Mouse (Mus musculus) E14TG2a.4 (cell line): ENCODE measurements at regions not wholly inside any gene's neighbourhood (a gene's known extent, or its start where the extent isn't known, plus 50 kb on each side); places are given as distances from the start of the nearest gene placed in this dataset.

Experiments
- H3K27me3 ChIP-seq: 2 replicates; pipeline ENCODE4 v1.6.1; 2014; ENCODE audit warnings: low read length, control low read depth; ENCODE audit not compliant: insufficient read depth
- H3K36me3 ChIP-seq: 2 replicates; pipeline ENCODE4 v1.6.1; 2014; ENCODE audit warnings: low read length, control low read depth; ENCODE audit not compliant: insufficient read depth
- H3K4me1 ChIP-seq: replicated peaks from 2 replicates; pipeline ENCODE4 v1.6.1; 2014; ENCODE audit warnings: low read depth, low read length, control low read depth
- H3K4me3 ChIP-seq: replicated peaks from 2 replicates; pipeline ENCODE4 v1.5.1; 2014; ENCODE audit warnings: mild to moderate bottlenecking, low read length
- H3K9me3 ChIP-seq: 2 replicates; pipeline ENCODE4 v1.6.1; 2014; ENCODE audit warnings: low read length, control low read depth
- CTCF ChIP-seq: conservative IDR thresholded peaks from 2 replicates; pipeline ENCODE4 v1.5.1; 2014; ENCODE audit warnings: low read length
- NANOG ChIP-seq: IDR thresholded peaks from 2 replicates; pipeline ENCODE4 v1.6.1; 2014; ENCODE audit warnings: borderline replicate concordance, low read length, mixed read lengths
- POU5F1 ChIP-seq: IDR thresholded peaks from 2 replicates; pipeline ENCODE4 v1.6.1; 2014; ENCODE audit warnings: low read length, borderline replicate concordance

- Histone ChIP-seq H3K4me1 (peaks cover 20% of the 10 kb centered on the region), H3K36me3 (no peaks in the 10 kb centered on the region), H3K27me3 (no peaks in the 10 kb centered on the region), H3K9me3 (0 out of 2 replicates have a peak, but pooled peaks cover 3% of the 10 kb centered on the region), H3K4me3 (no peak overlapping the region)
- no peak for TF ChIP-seq POU5F1
Measured at GRCm38 (mm10) chr5:90164434-90164833, 59.4 kb downstream of the Cox18 start.

GRCm38 (mm10) chr5:90163033-90163859 lies 60.6 kb downstream of the Cox18 start:
- H3K36me3 ChIP-seq = no peaks in the 10 kb centered on the region
- no peaks in the 10 kb centered on the region for H3K9me3 ChIP-seq
- H3K27me3 ChIP-seq = no peaks in the 10 kb centered on the region
- no peak overlapping the region for H3K4me3 ChIP-seq
- peaks cover 23% of the 10 kb centered on the region for H3K4me1 ChIP-seq
- TF ChIP-seq POU5F1 = no peak
- TF ChIP-seq CTCF = no peak
- TF ChIP-seq NANOG = no peak

GRCm38 (mm10) chr5:90160281-90160680 lies 63.5 kb downstream of the Cox18 start:
- no peaks in the 10 kb centered on the region for H3K27me3 ChIP-seq
- no peak overlapping the region for H3K4me3 ChIP-seq
- no peak for TF ChIP-seq POU5F1
- no peak for TF ChIP-seq CTCF
- TF ChIP-seq NANOG = no peak
- H3K4me1 ChIP-seq = peaks cover 23% of the 10 kb centered on the region
- H3K9me3 ChIP-seq = no peaks in the 10 kb centered on the region
- H3K36me3 ChIP-seq = no peaks in the 10 kb centered on the region

GRCm38 (mm10) chr5:90156522-90156921 lies 67.3 kb downstream of the Cox18 start:
- Histone ChIP-seq H3K9me3 (no peaks in the 10 kb centered on the region), H3K4me3 (no peak overlapping the region), H3K4me1 (peaks cover 16% of the 10 kb centered on the region), H3K36me3 (no peaks in the 10 kb centered on the region), H3K27me3 (no peaks in the 10 kb centered on the region)
- no peak for TF ChIP-seq CTCF
- no peak for TF ChIP-seq POU5F1
- no peak for TF ChIP-seq NANOG

GRCm38 (mm10) chr5:90149611-90150532 lies 73.9 kb downstream of the Cox18 start:
- Histone ChIP-seq H3K4me1 (no peaks in the 10 kb centered on the region), H3K36me3 (no peaks in the 10 kb centered on the region), H3K27me3 (no peaks in the 10 kb centered on the region), H3K9me3 (no peaks in the 10 kb centered on the region), H3K4me3 (no peak overlapping the region)
- TF ChIP-seq CTCF (no peak), POU5F1 (no peak), NANOG (no peak)

GRCm38 (mm10) chr5:90135971-90136370 lies 87.8 kb downstream of the Cox18 start:
- no peak for TF ChIP-seq POU5F1
- TF ChIP-seq NANOG = no peak
- TF ChIP-seq CTCF = no peak
- Histone ChIP-seq H3K4me1 (no peaks in the 10 kb centered on the region), H3K9me3 (no peaks in the 10 kb centered on the region), H3K27me3 (no peaks in the 10 kb centered on the region), H3K36me3 (no peaks in the 10 kb centered on the region), H3K4me3 (no peak overlapping the region)

- TF ChIP-seq POU5F1 (no peak), CTCF (no peak), NANOG (no peak)
- H3K4me1 ChIP-seq = no peaks in the 10 kb centered on the region
- H3K27me3 ChIP-seq = no peaks in the 10 kb centered on the region
- H3K9me3 ChIP-seq = no peaks in the 10 kb centered on the region
- H3K4me3 ChIP-seq = no peak overlapping the region
- no peaks in the 10 kb centered on the region for H3K36me3 ChIP-seq
Measured at GRCm38 (mm10) chr5:90107036-90107435, 116.8 kb downstream of the Cox18 start.

GRCm38 (mm10) chr5:90104672-90105071 lies 119.1 kb downstream of the Cox18 start:
- Histone ChIP-seq H3K4me3 (no peak overlapping the region), H3K9me3 (no peaks in the 10 kb centered on the region), H3K36me3 (no peaks in the 10 kb centered on the region), H3K4me1 (no peaks in the 10 kb centered on the region), H3K27me3 (no peaks in the 10 kb centered on the region)
- TF ChIP-seq POU5F1 = no peak
- no peak for TF ChIP-seq NANOG
- TF ChIP-seq CTCF = no peak

- no peaks in the 10 kb centered on the region for H3K4me1 ChIP-seq
- H3K9me3 ChIP-seq = no peaks in the 10 kb centered on the region
- TF ChIP-seq POU5F1 = no peak
- TF ChIP-seq NANOG = no peak
- no peak for TF ChIP-seq CTCF
- H3K4me3 ChIP-seq = no peak overlapping the region
- H3K27me3 ChIP-seq = no peaks in the 10 kb centered on the region
- no peaks in the 10 kb centered on the region for H3K36me3 ChIP-seq
Measured at GRCm38 (mm10) chr5:90088541-90088940, 135.3 kb downstream of the Cox18 start.
